Mouse (Mus musculus): ENCODE results near the gene F12. TPM values are rescaled to one million over a fixed set of nuclear protein-coding genes. Genes with fewer than 3 reads are reported as not detected.

The F12 gene
- polyA plus RNA-seq, 1 experiment from 2014 or later = 0.38 TPM

GRCm38 (mm10) chr13:55420933-55421800, 5.4 kb downstream of the F12 start:
- peak overlapping the region; percentile 27 for H3K4me3 ChIP-seq (ENCODE audit: low read length)
- 17% methylated on average over 35 of the region's 35 CpGs for WGBS

DNA sequence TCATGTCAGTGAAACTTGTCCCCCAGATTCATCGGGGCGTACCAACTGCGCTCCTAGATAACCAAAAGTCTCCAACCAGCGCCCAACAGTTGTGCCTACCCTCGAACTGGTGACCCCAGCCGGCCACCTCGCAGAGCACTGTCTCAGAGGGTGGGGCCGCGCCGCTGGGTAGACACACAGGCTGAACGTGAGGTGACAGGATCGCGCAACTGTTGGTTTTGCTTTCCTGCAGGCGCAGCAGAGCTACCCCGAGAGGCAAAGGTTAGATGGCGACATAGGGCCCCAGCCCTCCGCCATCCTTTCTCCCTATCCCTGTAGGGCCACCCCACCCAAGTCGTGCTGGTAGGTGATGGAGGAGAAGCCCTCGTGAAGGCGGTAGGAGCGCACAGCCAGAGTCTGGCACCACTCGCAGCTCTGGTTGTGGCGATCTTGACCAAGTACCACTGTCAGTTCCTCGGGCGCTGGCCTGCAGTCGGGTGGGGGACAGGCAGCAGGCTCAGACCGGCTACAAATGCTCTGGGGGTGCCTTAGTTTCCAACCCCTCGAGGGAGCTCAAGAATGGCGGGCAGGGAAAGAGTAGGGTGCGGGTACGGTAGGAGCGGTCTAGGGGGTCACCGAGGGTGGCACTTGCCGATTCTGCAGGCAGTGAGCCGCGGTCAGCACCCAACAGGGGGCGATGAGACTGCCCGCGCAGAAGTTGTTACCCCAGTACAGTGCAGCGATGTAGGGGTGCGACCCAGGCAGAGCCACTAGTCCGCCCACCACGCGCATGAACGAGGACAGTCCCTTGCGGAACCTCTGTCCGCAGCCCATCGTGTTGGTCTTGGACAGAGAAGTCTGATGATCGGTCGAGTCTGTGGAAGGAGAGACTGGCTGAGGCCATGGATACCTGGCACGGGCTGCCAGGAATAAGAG, 6.3 kb downstream of the F12 start:
- peaks cover 30% of the 10 kb centered on the region for H3K27me3 ChIP-seq (replicated peaks; ENCODE audit: control insufficient read depth, insufficient read depth, low read length)

More at GRCm38 (mm10) chr13:55420933-55421800, 5.4 kb downstream of the F12 start:
- Histone ChIP-seq H3K9me3 (ENCODE audit: control insufficient read depth, low read length) (no peaks in the 10 kb centered on the region), H3K27me3 (replicated peaks; ENCODE audit: control insufficient read depth, insufficient read depth, low read length) (peaks cover 30% of the 10 kb centered on the region), H3K27ac (ENCODE audit: low read depth, low read length) (no peak overlapping the region), H3K9ac (ENCODE audit: low read depth, low read length) (peak overlapping the region; percentile 53), H3K4me1 (ENCODE audit: control insufficient read depth, insufficient read depth, low read depth, low read length) (peaks cover 11% of the 10 kb centered on the region), H3K36me3 (ENCODE audit: control insufficient read depth, insufficient read depth, low read length) (no peaks in the 10 kb centered on the region), H3K4me2 (ENCODE audit: low read length) (peak overlapping the region; percentile 50)
- ATAC-seq = peak; percentile 81

DNA sequence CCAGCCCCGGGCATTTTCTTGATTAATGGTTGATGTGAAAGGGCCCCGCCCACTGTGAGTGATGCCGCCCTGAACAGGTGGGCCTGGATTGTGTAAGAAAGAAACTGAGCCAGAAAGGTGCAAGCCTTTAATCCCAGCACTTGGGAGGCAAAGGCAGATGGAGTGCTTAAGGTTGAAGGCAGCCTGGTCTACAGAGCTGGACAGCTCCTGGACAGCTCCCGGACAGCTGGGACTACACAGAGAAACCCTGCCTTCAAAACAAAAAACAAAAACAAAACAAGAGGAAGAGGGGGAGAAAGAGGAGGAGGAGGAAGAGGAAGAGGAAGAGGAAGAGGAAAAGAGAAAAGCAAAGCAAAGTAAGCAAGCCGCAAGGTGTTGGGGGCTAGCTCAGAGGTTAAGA, 7.5 kb downstream of the F12 start:
- no peaks in the 10 kb centered on the region for H3K9me3 ChIP-seq (ENCODE audit: control insufficient read depth, low read length)
- H3K36me3 ChIP-seq (ENCODE audit: control insufficient read depth, insufficient read depth, low read length) = no peaks in the 10 kb centered on the region
- H3K27me3 ChIP-seq (replicated peaks; ENCODE audit: control insufficient read depth, insufficient read depth, low read length) = peaks cover 30% of the 10 kb centered on the region
- no peak overlapping the region for H3K27ac ChIP-seq (ENCODE audit: low read depth, low read length)
- H3K4me3 ChIP-seq (ENCODE audit: low read length) = no peak overlapping the region
- no peak overlapping the region for H3K9ac ChIP-seq (ENCODE audit: low read depth, low read length)
- ATAC-seq = no peak
- H3K4me1 ChIP-seq (ENCODE audit: control insufficient read depth, insufficient read depth, low read depth, low read length) = peaks cover 13% of the 10 kb centered on the region
- 90% methylated on average over 5 of the region's 5 CpGs for WGBS
- no peak overlapping the region for H3K4me2 ChIP-seq (ENCODE audit: low read length)

More for the DNA sequence above, 6.3 kb downstream of the F12 start:
- peak; percentile 22; the same call in 1 of the 2 replicates for ATAC-seq
- no peak overlapping the region; the same call in 1 of the 2 replicates for H3K9ac ChIP-seq (ENCODE audit: low read depth, low read length)
- H3K9me3 ChIP-seq (ENCODE audit: control insufficient read depth, low read length) = no peaks in the 10 kb centered on the region
- WGBS = 33% methylated on average over 51 of the region's 51 CpGs
- peaks cover 11% of the 10 kb centered on the region for H3K4me1 ChIP-seq (ENCODE audit: control insufficient read depth, insufficient read depth, low read depth, low read length)
- H3K27ac ChIP-seq (ENCODE audit: low read depth, low read length) = no peak overlapping the region
- no peaks in the 10 kb centered on the region for H3K36me3 ChIP-seq (ENCODE audit: control insufficient read depth, insufficient read depth, low read length)
- H3K4me3 ChIP-seq (ENCODE audit: low read length) = peak overlapping the region; percentile 27
- no peak overlapping the region; the same call in 1 of the 2 replicates for H3K4me2 ChIP-seq (ENCODE audit: low read length)

DNA sequence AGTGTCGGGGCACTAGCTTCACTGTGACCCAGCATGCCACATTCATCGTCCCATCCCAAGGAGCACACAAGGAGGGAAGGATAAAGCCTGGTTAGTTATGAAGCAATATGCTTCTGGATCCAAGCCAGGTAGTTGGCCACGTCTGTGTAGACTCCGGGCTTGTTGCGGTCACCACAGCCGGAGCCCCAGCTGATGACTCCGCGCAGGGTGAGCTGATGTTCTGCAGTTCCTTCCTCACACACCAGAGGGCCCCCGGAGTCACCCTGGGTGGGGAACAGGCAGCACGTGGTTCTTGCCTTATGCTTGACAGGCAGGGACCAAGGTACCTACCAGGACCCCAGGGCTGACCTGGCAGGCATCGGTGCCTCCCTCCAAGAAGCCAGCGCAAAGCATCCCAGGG, 8.6 kb downstream of the F12 start:
- peak; percentile 55; the same call in 1 of the 2 replicates for ATAC-seq
- H3K9me3 ChIP-seq (ENCODE audit: control insufficient read depth, low read length) = no peaks in the 10 kb centered on the region
- peak overlapping the region; percentile 46; the same call in 1 of the 2 replicates for H3K9ac ChIP-seq (ENCODE audit: low read depth, low read length)
- H3K4me3 ChIP-seq (ENCODE audit: low read length) = peak overlapping the region; percentile 27; the same call in 1 of the 2 replicates
- no peaks in the 10 kb centered on the region for H3K36me3 ChIP-seq (ENCODE audit: control insufficient read depth, insufficient read depth, low read length)
- H3K27me3 ChIP-seq (replicated peaks; ENCODE audit: control insufficient read depth, insufficient read depth, low read length) = peaks cover 30% of the 10 kb centered on the region
- H3K4me2 ChIP-seq (ENCODE audit: low read length) = peak overlapping the region; percentile 50
- H3K4me1 ChIP-seq (ENCODE audit: control insufficient read depth, insufficient read depth, low read depth, low read length) = peaks cover 13% of the 10 kb centered on the region
- WGBS = 8% methylated on average over 12 of the region's 12 CpGs
- H3K27ac ChIP-seq (ENCODE audit: low read depth, low read length) = no peak overlapping the region

DNA sequence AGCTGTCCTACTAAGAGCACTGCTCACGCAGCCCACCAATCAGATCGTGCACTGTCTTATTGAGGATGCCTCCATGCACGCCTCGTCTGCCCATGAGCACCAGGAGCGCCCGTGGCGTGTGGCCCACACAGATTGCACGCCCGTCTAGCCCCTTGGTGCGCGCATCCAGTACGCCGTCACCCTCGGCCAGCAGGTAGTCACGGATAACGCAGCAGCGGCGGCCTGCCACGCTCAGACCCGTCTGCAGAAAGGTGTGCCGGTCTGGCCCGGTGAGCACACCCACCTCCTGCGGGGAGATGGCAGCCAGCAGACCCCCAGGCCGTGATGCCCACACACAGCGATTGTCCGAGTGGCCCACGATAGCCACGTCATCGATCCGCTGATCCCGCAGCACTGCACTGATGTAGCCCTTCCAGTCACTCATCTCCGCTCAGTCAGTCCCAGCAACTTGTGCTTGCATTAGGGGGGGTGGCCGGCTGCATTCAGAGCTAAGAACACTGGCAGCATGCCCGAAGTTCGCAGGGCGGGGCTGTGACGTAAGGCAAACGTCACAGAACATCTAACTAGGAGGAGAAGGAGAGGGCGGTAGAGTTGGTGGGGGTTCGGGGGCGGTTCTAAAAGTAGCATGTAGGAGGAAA, 11.7 kb downstream of the F12 start, which contains the start of gene Pfn3:
Gene Pfn3 (minus strand): TSS at position 490 of the 638 bp plus-strand sequence.
- no peaks in the 10 kb centered on the region for H3K9me3 ChIP-seq (ENCODE audit: control insufficient read depth, low read length)
- 8% methylated on average over 41 of the region's 41 CpGs for WGBS
- H3K4me2 ChIP-seq (ENCODE audit: low read length) = peak within 1 kb of the TSS; percentile 60
- peaks cover 11% of the 10 kb centered on the region for H3K27me3 ChIP-seq (replicated peaks; ENCODE audit: control insufficient read depth, insufficient read depth, low read length)
- 0 out of 2 replicates have a peak, but pooled peaks cover 5% of the 10 kb centered on the region for H3K4me1 ChIP-seq (ENCODE audit: control insufficient read depth, insufficient read depth, low read depth, low read length)
- peak; percentile 73 for ATAC-seq
- peak within 1 kb of the TSS; percentile 70 for H3K9ac ChIP-seq (ENCODE audit: low read depth, low read length)
- no peak within 1 kb of the TSS; the same call in 1 of the 2 replicates for H3K27ac ChIP-seq (ENCODE audit: low read depth, low read length)
- H3K4me3 ChIP-seq (ENCODE audit: low read length) = peak within 1 kb of the TSS; percentile 43
- H3K36me3 ChIP-seq (ENCODE audit: control insufficient read depth, insufficient read depth, low read length) = no peaks in the 10 kb centered on the region

GRCm38 (mm10) chr13:55413333-55413732, 13.3 kb downstream of the F12 start:
- H3K9ac ChIP-seq (ENCODE audit: low read depth, low read length) = no peak overlapping the region
- WGBS = 78% methylated on average over 12 of the region's 12 CpGs
- no peak overlapping the region for H3K27ac ChIP-seq (ENCODE audit: low read depth, low read length)
- H3K4me2 ChIP-seq (ENCODE audit: low read length) = no peak overlapping the region
- no peak for ATAC-seq
- H3K36me3 ChIP-seq (ENCODE audit: control insufficient read depth, insufficient read depth, low read length) = no peaks in the 10 kb centered on the region
- H3K9me3 ChIP-seq (ENCODE audit: control insufficient read depth, low read length) = no peaks in the 10 kb centered on the region
- H3K27me3 ChIP-seq (replicated peaks; ENCODE audit: control insufficient read depth, insufficient read depth, low read length) = peaks cover 2% of the 10 kb centered on the region; the same call in 1 of the 2 replicates
- H3K4me1 ChIP-seq (ENCODE audit: control insufficient read depth, insufficient read depth, low read depth, low read length) = 0 out of 2 replicates have a peak, but pooled peaks cover 4% of the 10 kb centered on the region
- no peak overlapping the region for H3K4me3 ChIP-seq (ENCODE audit: low read length)

DNA sequence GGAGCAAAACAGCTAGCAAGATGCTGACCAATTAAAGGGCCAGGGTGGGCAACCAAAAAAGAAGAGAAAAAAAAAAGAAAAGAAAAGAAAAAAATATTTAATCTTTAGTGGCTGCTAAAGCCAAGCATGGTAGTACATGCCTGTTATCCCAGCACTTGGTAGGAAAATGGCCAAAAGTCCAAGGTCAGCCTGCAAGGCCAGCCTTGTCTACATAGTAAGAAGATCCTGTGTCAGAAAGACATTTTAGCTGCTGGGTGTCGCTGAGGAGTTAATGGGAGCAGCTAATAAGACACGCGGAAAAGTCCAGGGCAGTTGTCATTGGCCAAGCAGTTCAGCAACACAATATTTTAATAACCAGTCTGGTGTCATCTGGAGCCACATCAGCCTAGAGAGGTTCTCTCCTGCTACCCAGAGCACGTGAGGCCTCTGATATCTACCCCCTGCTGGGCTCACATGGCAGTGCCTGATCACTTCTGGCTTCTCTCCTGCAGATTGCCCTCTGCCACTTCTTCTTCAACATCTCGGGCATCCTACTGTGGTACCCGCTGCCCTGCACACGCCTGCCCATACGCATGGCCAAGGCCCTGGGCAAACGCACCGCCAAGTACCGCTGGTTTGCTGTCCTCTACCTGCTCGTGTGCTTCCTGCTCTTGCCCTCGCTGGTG, 13.8 kb downstream of the F12 start:
- H3K27me3 ChIP-seq (replicated peaks; ENCODE audit: control insufficient read depth, insufficient read depth, low read length) = peaks cover 2% of the 10 kb centered on the region; the same call in 1 of the 2 replicates
- ATAC-seq = no peak
- no peak overlapping the region for H3K4me2 ChIP-seq (ENCODE audit: low read length)
- no peaks in the 10 kb centered on the region for H3K9me3 ChIP-seq (ENCODE audit: control insufficient read depth, low read length)
- no peak overlapping the region for H3K9ac ChIP-seq (ENCODE audit: low read depth, low read length)
- 76% methylated on average over 13 of the region's 13 CpGs for WGBS
- no peaks in the 10 kb centered on the region for H3K36me3 ChIP-seq (ENCODE audit: control insufficient read depth, insufficient read depth, low read length)
- no peak overlapping the region for H3K27ac ChIP-seq (ENCODE audit: low read depth, low read length)
- no peak overlapping the region for H3K4me3 ChIP-seq (ENCODE audit: low read length)
- H3K4me1 ChIP-seq (ENCODE audit: control insufficient read depth, insufficient read depth, low read depth, low read length) = 0 out of 2 replicates have a peak, but pooled peaks cover 2% of the 10 kb centered on the region

DNA sequence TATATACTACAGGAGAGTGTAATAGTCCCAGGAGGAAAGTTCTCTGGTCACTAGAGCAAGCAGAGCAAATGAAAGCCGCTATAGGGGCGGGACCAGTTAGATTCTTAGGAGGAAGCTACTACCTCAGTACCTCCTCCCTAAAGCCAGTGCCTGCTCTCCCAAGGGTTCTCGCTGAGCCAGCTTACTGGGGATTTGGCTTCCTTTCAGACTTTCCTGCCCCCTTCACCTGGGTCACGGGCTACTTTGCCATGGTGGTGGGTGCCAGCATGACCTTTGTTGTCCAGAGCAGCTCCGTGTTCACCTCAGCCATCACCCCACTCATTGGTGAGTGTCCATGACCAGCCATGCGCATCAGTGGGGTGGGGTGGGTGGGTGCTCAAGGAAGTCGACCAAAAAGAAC, 14.8 kb downstream of the F12 start:
- Histone ChIP-seq H3K4me1 (ENCODE audit: control insufficient read depth, insufficient read depth, low read depth, low read length) (0 out of 2 replicates have a peak, but pooled peaks cover 2% of the 10 kb centered on the region), H3K27me3 (replicated peaks; ENCODE audit: control insufficient read depth, insufficient read depth, low read length) (no peaks in the 10 kb centered on the region; the same call in 1 of the 2 replicates), H3K27ac (ENCODE audit: low read depth, low read length) (no peak overlapping the region), H3K9ac (ENCODE audit: low read depth, low read length) (no peak overlapping the region), H3K9me3 (ENCODE audit: control insufficient read depth, low read length) (no peaks in the 10 kb centered on the region), H3K4me3 (ENCODE audit: low read length) (no peak overlapping the region), H3K4me2 (ENCODE audit: low read length) (no peak overlapping the region), H3K36me3 (ENCODE audit: control insufficient read depth, insufficient read depth, low read length) (no peaks in the 10 kb centered on the region)
- WGBS = 82% methylated on average over 7 of the region's 7 CpGs
- no peak for ATAC-seq
